Mouse (Mus musculus): ENCODE results near the gene Ddx58. TPM values are rescaled to one million over a fixed set of nuclear protein-coding genes. Genes with fewer than 3 reads are reported as not detected.

The Ddx58 gene
- total RNA-seq, 2 experiments from 2014 or later: 5.0 to 11.3 TPM

- ATAC-seq (replicated peaks; ENCODE audit: low FRiP score, poor library complexity, severe bottlenecking): no peak
These were observed 46.2 kb downstream of the Ddx58 start for GRCm38 (mm10) chr4:40193461-40193860.

DNA sequence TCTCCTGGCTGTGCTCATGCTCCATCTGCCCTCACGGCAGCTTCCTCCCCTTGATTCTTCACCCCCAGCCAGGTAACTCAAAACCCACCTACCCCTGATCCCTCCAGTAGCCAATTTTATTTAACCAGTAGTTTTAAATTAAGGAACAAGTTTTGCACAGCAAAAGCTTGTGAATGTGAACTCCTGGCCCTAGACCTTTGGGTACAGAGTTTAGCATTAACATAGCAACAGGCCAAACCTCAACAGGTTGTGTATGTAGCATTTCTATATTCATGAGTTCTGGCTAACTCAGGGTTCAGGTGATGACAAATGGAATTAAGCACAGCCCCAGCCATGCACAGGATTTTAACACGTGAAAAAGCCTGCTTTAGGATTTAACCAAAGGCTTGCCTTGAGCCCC is 47.4 kb downstream of the Ddx58 start:
- no peak for ATAC-seq (replicated peaks; ENCODE audit: low FRiP score, poor library complexity, severe bottlenecking)

GRCm38 (mm10) chr4:40187956-40188355 is 51.7 kb downstream of the Ddx58 start:
- ATAC-seq (replicated peaks; ENCODE audit: low FRiP score, poor library complexity, severe bottlenecking): no peak

GRCm38 (mm10) chr4:40184470-40184869 is 55.2 kb downstream of the Ddx58 start:
- ATAC-seq (replicated peaks; ENCODE audit: low FRiP score, poor library complexity, severe bottlenecking): no peak

DNA sequence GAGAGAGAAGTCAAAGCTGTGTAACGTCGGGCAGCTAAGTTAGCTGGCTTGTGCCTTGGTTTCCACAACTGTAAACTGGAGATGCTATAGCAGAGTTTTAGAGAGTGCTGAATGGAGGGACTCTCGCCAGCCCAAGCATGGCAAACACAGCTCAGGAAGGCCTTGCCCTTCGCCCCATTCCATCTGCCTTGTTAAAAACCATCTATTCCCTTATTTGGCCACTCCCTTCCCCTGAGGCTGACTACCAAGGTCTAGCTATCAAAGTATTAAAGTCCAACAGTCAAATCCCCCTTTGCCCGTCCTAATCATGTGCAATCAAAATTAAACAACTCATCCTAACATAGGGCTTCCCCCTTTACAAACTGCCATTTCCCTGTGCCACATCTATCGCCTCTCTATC is 55.8 kb downstream of the Ddx58 start:
- ATAC-seq (replicated peaks; ENCODE audit: low FRiP score, poor library complexity, severe bottlenecking): no peak

DNA sequence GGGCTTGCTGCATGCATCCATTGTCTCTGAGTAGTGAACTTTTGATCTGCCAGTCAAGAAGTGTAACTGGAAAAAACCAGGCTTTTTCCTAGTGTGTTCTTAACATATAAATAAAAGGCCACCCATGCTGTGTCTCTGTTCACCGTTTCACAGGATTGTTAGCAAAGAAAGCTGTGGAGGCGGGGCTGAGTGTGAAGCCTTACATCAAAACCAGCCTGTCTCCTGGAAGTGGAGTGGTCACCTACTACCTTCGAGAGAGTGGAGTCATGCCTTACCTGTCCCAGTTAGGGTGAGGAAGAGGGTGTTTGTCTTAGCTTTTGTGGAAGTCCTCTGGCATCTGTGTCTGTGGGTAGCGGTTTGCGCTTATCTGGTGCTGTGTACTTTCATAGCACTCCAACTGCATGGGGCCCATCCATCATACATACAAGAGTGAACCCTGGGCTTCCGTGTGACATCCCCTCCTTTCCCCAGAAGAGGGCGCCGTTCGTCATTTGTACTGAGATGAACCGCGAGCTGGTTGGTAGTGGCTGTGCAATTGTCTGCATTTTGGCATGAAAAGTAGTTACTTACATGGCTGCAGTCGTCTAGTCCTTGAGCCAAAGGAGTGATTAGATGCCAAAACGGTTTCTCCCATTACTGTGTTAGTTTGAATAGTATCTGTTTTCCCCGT is 56.8 kb downstream of the Ddx58 start:
- ATAC-seq (replicated peaks; ENCODE audit: low FRiP score, poor library complexity, severe bottlenecking): peak; percentile 68; the same call in 1 of the 2 replicates

- ATAC-seq (replicated peaks; ENCODE audit: low FRiP score, poor library complexity, severe bottlenecking): no peak
These were observed 57.9 kb downstream of the Ddx58 start for GRCm38 (mm10) chr4:40181681-40182080.

DNA sequence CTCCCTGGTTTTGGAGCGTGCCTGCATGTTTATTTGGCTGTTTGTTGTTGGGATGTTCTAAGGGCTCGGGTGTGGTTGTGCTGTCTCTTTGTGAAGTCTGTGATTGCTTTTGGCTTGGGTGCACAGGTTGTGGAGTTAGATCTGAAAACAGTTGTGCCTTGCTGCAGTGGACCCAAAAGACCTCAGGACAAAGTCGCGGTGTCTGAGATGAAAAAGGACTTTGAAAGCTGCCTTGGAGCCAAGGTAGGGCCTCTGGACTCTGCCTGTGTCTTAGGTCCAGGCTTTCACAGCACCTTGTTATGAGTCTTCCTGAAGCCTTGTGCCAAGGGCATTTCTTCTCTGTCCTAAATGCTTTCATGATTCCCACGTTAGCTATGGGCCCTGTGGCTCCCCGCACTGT is 59.6 kb downstream of the Ddx58 start:
- ATAC-seq (replicated peaks; ENCODE audit: low FRiP score, poor library complexity, severe bottlenecking): no peak

DNA sequence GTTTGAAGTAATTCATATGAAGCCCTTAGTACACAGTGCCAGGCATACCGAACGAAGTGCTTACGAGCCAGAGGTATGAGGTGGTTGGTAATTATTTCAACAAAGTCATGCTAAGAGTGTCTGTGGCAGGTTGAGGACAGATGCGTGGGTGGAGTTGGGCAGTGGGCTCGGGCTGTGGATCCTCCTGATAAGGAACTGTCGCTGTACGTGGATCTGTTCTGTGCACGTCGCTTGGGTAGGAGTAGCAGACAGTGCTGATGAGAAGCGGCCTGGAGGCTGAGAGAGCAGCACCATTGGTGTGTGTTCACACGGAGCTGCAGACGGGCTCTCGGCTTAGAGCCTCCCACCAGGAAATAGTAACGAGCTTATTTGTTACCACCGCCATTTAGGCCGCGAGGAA is 61.0 kb downstream of the Ddx58 start:
- ATAC-seq (replicated peaks; ENCODE audit: low FRiP score, poor library complexity, severe bottlenecking): no peak

DNA sequence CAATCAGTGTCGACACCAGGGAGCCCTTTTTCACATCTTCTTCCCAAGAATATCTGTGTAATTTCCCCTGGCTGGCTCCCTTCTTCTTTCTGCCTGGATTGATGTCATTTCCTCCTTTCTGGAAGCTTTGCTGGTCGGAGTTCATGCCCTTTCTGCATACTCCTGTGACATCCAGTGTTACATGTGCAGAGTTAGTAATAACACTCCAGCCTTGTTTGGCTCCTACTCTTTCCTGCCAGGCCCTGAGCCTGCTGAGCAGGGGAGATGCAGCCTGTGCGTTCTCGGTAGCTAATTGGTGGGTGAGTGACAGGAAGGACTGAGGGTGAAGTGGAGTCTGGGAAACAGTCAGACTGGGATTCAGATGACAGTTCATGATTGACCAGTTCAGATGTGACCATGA is 65.3 kb downstream of the Ddx58 start:
- no peak for ATAC-seq (replicated peaks; ENCODE audit: low FRiP score, poor library complexity, severe bottlenecking)

- no peak for ATAC-seq (replicated peaks; ENCODE audit: low FRiP score, poor library complexity, severe bottlenecking)
These were observed 67.3 kb downstream of the Ddx58 start for GRCm38 (mm10) chr4:40172336-40172735.

- no peak for ATAC-seq (replicated peaks; ENCODE audit: low FRiP score, poor library complexity, severe bottlenecking)
These were observed 68.2 kb downstream of the Ddx58 start for GRCm38 (mm10) chr4:40171477-40171876.

DNA sequence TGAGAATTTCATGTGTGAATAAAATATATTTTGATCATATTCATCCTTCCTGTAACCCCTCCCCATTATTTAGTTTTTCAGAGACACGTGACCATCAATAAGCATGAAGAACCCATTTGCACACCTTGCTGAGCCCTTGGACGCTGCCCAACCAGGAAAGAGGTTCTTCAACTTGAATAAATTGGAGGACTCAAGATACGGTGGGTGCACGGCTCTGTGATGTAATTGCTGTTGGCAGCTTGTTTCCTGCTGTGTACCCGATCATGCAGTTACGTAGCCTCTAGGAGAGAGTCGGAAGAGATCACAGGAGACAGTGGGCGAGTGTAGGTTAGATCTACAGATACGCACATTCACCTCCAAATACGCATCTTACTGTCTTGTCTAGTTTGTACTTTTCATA is 76.0 kb downstream of the Ddx58 start:
- no peak for ATAC-seq (replicated peaks; ENCODE audit: low FRiP score, poor library complexity, severe bottlenecking)

- ATAC-seq (replicated peaks; ENCODE audit: low FRiP score, poor library complexity, severe bottlenecking): no peak
These were observed 78.8 kb downstream of the Ddx58 start for GRCm38 (mm10) chr4:40160591-40161434.

DNA sequence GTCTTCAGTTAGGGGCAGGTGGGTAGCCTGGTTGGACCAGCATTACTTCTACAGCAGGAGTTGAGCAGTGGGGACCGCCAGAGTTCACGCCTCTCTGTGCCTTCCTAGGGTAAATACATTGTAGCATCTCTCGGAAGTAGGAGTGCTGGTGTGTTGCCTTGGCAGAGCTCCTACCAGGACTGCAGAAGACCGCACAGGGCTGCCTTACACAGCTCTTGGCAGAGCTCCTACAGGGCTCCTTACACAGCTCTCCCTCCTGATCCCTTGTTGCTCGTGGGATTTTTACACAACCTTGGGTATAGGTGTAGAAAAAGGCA is 81.4 kb downstream of the Ddx58 start:
- no peak for ATAC-seq (replicated peaks; ENCODE audit: low FRiP score, poor library complexity, severe bottlenecking)

GRCm38 (mm10) chr4:40157500-40158223 is 82.0 kb downstream of the Ddx58 start:
- no peak for ATAC-seq (replicated peaks; ENCODE audit: low FRiP score, poor library complexity, severe bottlenecking)

GRCm38 (mm10) chr4:40156582-40157499 is 82.8 kb downstream of the Ddx58 start:
- ATAC-seq (replicated peaks; ENCODE audit: low FRiP score, poor library complexity, severe bottlenecking): no peak

DNA sequence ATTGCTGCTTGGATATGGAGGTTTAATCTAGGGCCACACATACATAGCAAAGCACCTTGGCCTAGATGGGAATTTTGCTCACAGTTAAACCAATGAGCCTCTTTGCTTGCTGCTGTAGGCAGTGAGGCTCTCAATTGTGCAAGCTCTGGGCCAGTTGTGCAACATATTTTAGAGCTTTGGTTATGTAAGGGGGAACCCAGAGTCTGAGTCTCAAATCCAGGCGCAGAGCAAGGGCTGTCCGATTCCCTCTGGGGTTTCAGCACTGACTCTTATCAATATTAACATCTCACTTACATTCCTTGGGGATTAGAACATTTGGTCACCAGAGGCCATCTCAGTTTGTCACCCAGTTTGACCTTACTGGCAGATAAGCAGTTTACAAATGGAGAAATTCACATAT is 83.5 kb downstream of the Ddx58 start:
- no peak for ATAC-seq (replicated peaks; ENCODE audit: low FRiP score, poor library complexity, severe bottlenecking)

- ATAC-seq (replicated peaks; ENCODE audit: low FRiP score, poor library complexity, severe bottlenecking): no peak
These were observed 84.1 kb downstream of the Ddx58 start for GRCm38 (mm10) chr4:40155467-40155999.

GRCm38 (mm10) chr4:40154751-40155150 is 84.9 kb downstream of the Ddx58 start:
- no peak for ATAC-seq (replicated peaks; ENCODE audit: low FRiP score, poor library complexity, severe bottlenecking)

Measured in erythroid progenitor cell, adult 5-6 weeks (primary cell).